Mouse (Mus musculus) CH12.LX (cell line): Measurements from ENCODE around the gene Prss22. TPM values are rescaled to one million over a fixed set of nuclear protein-coding genes. Genes with fewer than 3 reads are reported as not detected.

Source experiments
- DNase-seq: peaks from one replicate; pipeline ENCODE4 v3.0.0-alpha.2; 2013; ENCODE audit errors: extremely low read depth
- H3K27ac ChIP-seq: 2 replicates; pipeline ENCODE4 v1.5.1; 2012; ENCODE audit warnings: low read depth, mild to moderate bottlenecking, control low read depth, moderate library complexity; ENCODE audit not compliant: insufficient read depth
- H3K27me3 ChIP-seq: replicated peaks from 2 replicates; pipeline ENCODE3; 2012; ENCODE audit warnings: inconsistent platforms
- H3K36me3 ChIP-seq, 2 experiments: replicated peaks in 1 of 2; 2 replicates each; pipeline versions ENCODE3 to v1.6.1; 2012; ENCODE audit warnings: inconsistent platforms in 1 of 2, low read length in 1 of 2, mild to moderate bottlenecking in 1 of 2, mixed read lengths in 1 of 2, moderate library complexity in 1 of 2; ENCODE audit not compliant: control insufficient read depth in 1 of 2, insufficient read depth in 1 of 2
- H3K4me1 ChIP-seq, 2 experiments: 2 replicates each; pipeline ENCODE4 v1.6.1; 2012; ENCODE audit warnings: inconsistent platforms in 1 of 2, moderate library complexity in 1 of 2; ENCODE audit not compliant: insufficient read depth in 2 of 2, control insufficient read depth in 1 of 2
- H3K4me2 ChIP-seq: 2 replicates; pipeline ENCODE4 v1.6.1; 2012; ENCODE audit warnings: low read depth, mild to moderate bottlenecking, control low read depth; ENCODE audit not compliant: poor library complexity, insufficient read depth, severe bottlenecking
- H3K4me3 ChIP-seq, 3 experiments: fragments of 150-350 bp in 1 of 3; sonication (generic) in 1 of 3; replicated peaks in 1 of 3; 2 replicates each; pipeline versions ENCODE3 to v1.5.1; 2011 to 2012; ENCODE audit warnings: low read depth in 2 of 3, low read length in 2 of 3, mild to moderate bottlenecking in 2 of 3, moderate library complexity in 2 of 3, control low read depth in 1 of 3, improper control_type of control experiment in 1 of 3, inconsistent platforms in 1 of 3, mixed read lengths in 1 of 3; ENCODE audit not compliant: poor library complexity in 1 of 3
- H3K79me2 ChIP-seq: replicated peaks from 2 replicates; pipeline ENCODE4 v1.6.1; 2012; ENCODE audit warnings: mild to moderate bottlenecking, moderate library complexity; ENCODE audit not compliant: control insufficient read depth, poor library complexity, insufficient read depth, severe bottlenecking; ENCODE audit errors: extremely low read depth
- H3K9ac ChIP-seq: 2 replicates; pipeline ENCODE4 v1.6.1; 2012; ENCODE audit warnings: low read depth, mild to moderate bottlenecking, control low read depth, moderate library complexity; ENCODE audit not compliant: insufficient read depth
- H3K9me3 ChIP-seq: replicated peaks from 2 replicates; pipeline ENCODE3; 2012; ENCODE audit warnings: low read length, inconsistent platforms, mixed read lengths
- BHLHE40 ChIP-seq: IDR thresholded peaks from 2 replicates; pipeline ENCODE4 v1.6.1; 2011; ENCODE audit warnings: mild to moderate bottlenecking, low read depth, low read length, improper control_type of control experiment
- CTCF ChIP-seq, 2 experiments: IDR thresholded peaks in 1 of 2; conservative IDR thresholded peaks in 1 of 2; 2 replicates each; pipeline ENCODE4 v1.5.1; 2011 to 2012; ENCODE audit warnings: low read depth in 2 of 2, low read length in 2 of 2, improper control_type of control experiment in 1 of 2, inconsistent platforms in 1 of 2, mild to moderate bottlenecking in 1 of 2, moderate library complexity in 1 of 2
- E2F4 ChIP-seq: IDR thresholded peaks from 2 replicates; pipeline ENCODE4 v1.6.1; 2011; ENCODE audit warnings: low read depth, low read length, improper control_type of control experiment; ENCODE audit not compliant: insufficient replicate concordance
- ELF1 ChIP-seq: IDR thresholded peaks from 2 replicates; pipeline ENCODE4 v1.6.1; 2014; ENCODE audit warnings: low read depth, mild to moderate bottlenecking, inconsistent platforms, low read length, improper control_type of control experiment
- ETS1 ChIP-seq: conservative IDR thresholded peaks from 2 replicates; pipeline ENCODE4 v1.6.1; 2012; ENCODE audit warnings: low read depth, mild to moderate bottlenecking, inconsistent platforms, low read length, improper control_type of control experiment, moderate library complexity
- HCFC1 ChIP-seq: IDR thresholded peaks from 2 replicates; pipeline ENCODE4 v1.6.1; 2012; ENCODE audit warnings: low read depth, mild to moderate bottlenecking, inconsistent platforms, low read length, improper control_type of control experiment
- JUND ChIP-seq: conservative IDR thresholded peaks from 2 replicates; pipeline ENCODE4 v1.6.1; 2011; ENCODE audit warnings: low read depth, low read length, improper control_type of control experiment
- KAT2A ChIP-seq: IDR thresholded peaks from 2 replicates; pipeline ENCODE4 v1.6.1; 2012; ENCODE audit warnings: low read length, improper control_type of control experiment, inconsistent platforms; ENCODE audit not compliant: insufficient replicate concordance
- MAX ChIP-seq: IDR thresholded peaks from 2 replicates; pipeline ENCODE4 v1.6.1; 2011; ENCODE audit warnings: low read length, improper control_type of control experiment
- MAZ ChIP-seq: IDR thresholded peaks from 2 replicates; pipeline ENCODE4 v1.6.1; 2012; ENCODE audit warnings: low read depth, mild to moderate bottlenecking, inconsistent platforms, low read length, improper control_type of control experiment, moderate library complexity
- NELFE ChIP-seq: IDR thresholded peaks from 2 replicates; pipeline ENCODE4 v1.6.1; 2011; ENCODE audit warnings: low read depth, low read length, improper control_type of control experiment
- RAD21 ChIP-seq: IDR thresholded peaks from 2 replicates; pipeline ENCODE4 v1.6.1; 2011; ENCODE audit warnings: low read depth, mild to moderate bottlenecking, low read length, improper control_type of control experiment, moderate library complexity
- RCOR1 ChIP-seq: conservative IDR thresholded peaks from 2 replicates; pipeline ENCODE4 v1.6.1; 2012; ENCODE audit warnings: low read depth, mild to moderate bottlenecking, inconsistent platforms, low read length, improper control_type of control experiment
- UBTF ChIP-seq: IDR thresholded peaks from 2 replicates; pipeline ENCODE4 v1.6.1; 2012; ENCODE audit warnings: low read depth, mild to moderate bottlenecking, inconsistent platforms, low read length, improper control_type of control experiment, moderate library complexity
- ZKSCAN1 ChIP-seq: IDR thresholded peaks from 2 replicates; pipeline ENCODE4 v1.6.1; 2012; ENCODE audit warnings: low read depth, inconsistent platforms, low read length, improper control_type of control experiment, borderline replicate concordance
- dilution Hi-C: fragments of 300-500 bp; cut with MboI; formaldehyde crosslinking; loops from 2 replicates; pipeline ENCODE4 v1.14.3; 2020; ENCODE audit warnings: low sequenced_read_pairs; ENCODE audit not compliant: extremely low pct_unique_long_range_greater_than_20kb, extremely low pct_ligation_motif_present
- in situ Hi-C: fragments of 300-500 bp; cut with MboI; formaldehyde crosslinking; loops from 3 replicates; pipeline ENCODE4 v1.14.3; 2019; ENCODE audit warnings: low sequenced_read_pairs, low pct_ligation_motif_present, low pct_unique_long_range_greater_than_20kb, mixed read lengths
- polyA plus RNA-seq: library from polyadenylated mRNA; unstranded; fragments of >175 nt; gene quantifications from 2 replicates; pipeline ENCODE4 v1.2.1, GENCODE M21; 2012; ENCODE audit warnings: low read depth; ENCODE audit not compliant: insufficient read length
- total RNA-seq, 2 experiments: library from RNA; depleted of rRNA; stranded (reverse); fragments of 300-350 nt in 1 of 2; fragments of >200 nt in 1 of 2; gene quantifications; 2 replicates each; pipeline ENCODE4 v1.2.3; 2012 to 2014

Gene Prss22
- total and polyA plus RNA-seq, 3 experiments: not detected

DNA sequence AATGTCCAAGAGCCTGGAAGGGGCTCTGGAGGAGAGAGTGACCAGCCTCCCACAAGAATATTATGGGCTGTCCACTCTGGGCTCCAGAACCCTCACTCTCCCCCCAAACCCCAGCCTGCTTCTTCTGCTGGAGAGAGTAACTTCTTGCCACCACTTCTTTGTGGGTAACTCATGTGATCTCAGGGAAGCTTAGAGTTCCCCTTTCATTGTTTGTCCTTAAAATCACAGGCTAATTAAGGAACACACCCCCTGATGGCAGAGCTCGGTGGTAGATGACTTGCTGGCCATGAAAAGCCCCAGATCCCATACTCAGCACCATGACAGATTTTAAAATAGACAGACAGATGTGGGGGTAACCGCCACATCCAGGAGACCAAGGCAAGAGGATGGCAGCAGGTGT is 9.0 kb upstream of the Prss22 start:
- no peak overlapping the region for H3K27ac ChIP-seq
- no peak overlapping the region for H3K4me3 ChIP-seq
- no peak overlapping the region for H3K9ac ChIP-seq
- no peaks in the 10 kb centered on the region for H3K79me2 ChIP-seq
- H3K4me2 ChIP-seq: no peak overlapping the region
- peaks cover 5% of the 10 kb centered on the region for H3K9me3 ChIP-seq
- peaks cover 62% of the 10 kb centered on the region for H3K27me3 ChIP-seq
- no peaks in the 10 kb centered on the region for H3K36me3 ChIP-seq
- no peak for DNase-seq
- in situ Hi-C loops: no loop called here
- peaks cover 0 to 8% of the 10 kb centered on the region in 2 experiments; a peak in 2 of 4 replicates for H3K4me1 ChIP-seq
- TF ChIP-seq JUND (no peak), UBTF (no peak), HCFC1 (no peak), RCOR1 (no peak), E2F4 (no peak), ELF1 (no peak), ZKSCAN1 (no peak), KAT2A (no peak), RAD21 (no peak), MAX (no peak), CTCF (conservative IDR thresholded peaks at IDR 0.05 in 1 of 2, IDR thresholded peaks at IDR 0.05 in 1 of 2; ENCODE audit: low read depth in 2 of 2, low read length in 2 of 2) (no peak), ETS1 (no peak), BHLHE40 (no peak), NELFE (no peak)
- TF ChIP-seq, all 38 proteins: peak for 0
- dilution Hi-C loops: no loop called here

DNA sequence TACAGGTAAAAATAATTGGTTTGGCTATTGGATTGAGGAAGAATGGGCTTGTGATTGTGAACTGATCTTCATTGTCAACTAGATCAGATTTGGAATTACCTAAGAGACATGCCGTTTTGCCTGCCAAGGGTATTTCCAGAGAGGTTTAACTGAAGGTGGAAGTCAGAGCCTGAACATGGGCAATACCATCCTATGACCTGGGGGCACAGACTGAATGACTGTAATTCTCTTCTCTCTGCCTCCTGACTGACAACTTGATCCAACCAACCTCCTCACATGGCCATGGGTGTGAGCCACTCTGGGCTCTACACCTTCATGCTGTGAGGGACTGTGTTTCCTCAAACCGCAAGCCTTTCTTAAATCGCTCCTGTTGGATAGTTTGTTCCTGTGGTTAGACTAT is 7.1 kb upstream of the Prss22 start:
- DNase-seq: no peak
- Histone ChIP-seq H3K79me2 (no peaks in the 10 kb centered on the region), H3K4me3 (no peak overlapping the region), H3K9ac (no peak overlapping the region), H3K36me3 (no peaks in the 10 kb centered on the region), H3K4me2 (no peak overlapping the region), H3K27me3 (peaks cover 74% of the 10 kb centered on the region), H3K9me3 (peaks cover 5% of the 10 kb centered on the region), H3K27ac (no peak overlapping the region), H3K4me1 (peaks cover 0 to 8% of the 10 kb centered on the region in 2 experiments; a peak in 2 of 4 replicates)
- in situ Hi-C loops: no loop called here
- TF ChIP-seq MAZ (no peak), MAX (no peak)
- dilution Hi-C loops: no loop called here
